ENCODE assay signal across 8 mouse cellular contexts in the genomic region with DNA sequence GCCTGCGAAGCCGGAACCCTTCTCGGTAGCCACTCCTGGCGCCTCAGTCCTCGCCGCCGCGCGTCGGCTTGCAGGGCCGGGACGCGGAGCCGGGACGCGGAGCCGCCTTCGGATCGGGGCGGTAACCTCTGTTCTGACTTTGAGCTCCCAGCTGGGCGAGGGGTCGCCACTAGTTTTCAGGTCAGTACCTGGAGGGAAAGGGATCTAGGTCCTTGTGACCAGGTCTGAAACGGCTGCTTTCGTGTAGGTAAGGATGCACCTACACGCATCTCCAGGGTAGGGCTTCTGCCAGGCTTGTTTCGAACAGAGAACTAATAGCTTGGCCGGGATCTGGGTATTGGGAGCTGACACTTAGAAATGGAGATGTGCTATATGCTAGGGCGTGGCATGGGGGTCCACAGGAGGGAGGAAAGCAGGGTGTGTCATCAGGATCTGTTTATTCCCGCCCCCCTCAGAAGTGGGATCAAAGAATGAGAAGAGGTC. TPM values are rescaled to one million over a fixed set of nuclear protein-coding genes. Genes with fewer than 3 reads are reported as not detected.
A peak's percentile ranks its signal among the peaks of the same experiment; 100 is the strongest.
DNase-seq lines count a peak whose midpoint lies in the region; ATAC-seq and TF ChIP-seq lines count a peak whose summit lies in the region.

No protein-coding gene starts in this region.

- no peaks in the 10 kb centered on the region for H3K27me3 ChIP-seq in lung, embryonic 16.5 days (ENCODE audit: control insufficient read depth, insufficient read depth, low read depth, low read length)
- H3K27me3 ChIP-seq in embryonic facial prominence, embryonic 12.5 days: no peaks in the 10 kb centered on the region
- H3K27me3 ChIP-seq in intestine, embryonic 15.5 days (replicated peaks): no peaks in the 10 kb centered on the region
- H3K27me3 ChIP-seq in midbrain, postnatal 0 days (ENCODE audit: insufficient read depth, low read length): no peaks in the 10 kb centered on the region

- peak overlapping the region; percentile 88 for H3K27ac ChIP-seq in lung, embryonic 16.5 days (ENCODE audit: low read length)
- H3K27ac ChIP-seq in embryonic facial prominence, embryonic 12.5 days: peak overlapping the region; percentile 75
- H3K27ac ChIP-seq in intestine, embryonic 15.5 days: peak overlapping the region; percentile 73
- H3K27ac ChIP-seq in midbrain, postnatal 0 days (ENCODE audit: low read depth, low read length): no peak overlapping the region

- peak overlapping the region; percentile 84 for H3K4me2 ChIP-seq in lung, embryonic 16.5 days (ENCODE audit: low read depth, low read length)
- peak overlapping the region; percentile 75 for H3K4me2 ChIP-seq in embryonic facial prominence, embryonic 12.5 days (replicated peaks)
- H3K4me2 ChIP-seq in intestine, embryonic 15.5 days (replicated peaks): peak overlapping the region; percentile 74
- peak overlapping the region; percentile 98 for H3K4me2 ChIP-seq in midbrain, postnatal 0 days (ENCODE audit: low read depth, low read length, poor library complexity, severe bottlenecking)

- no peaks in the 10 kb centered on the region for H3K9me3 ChIP-seq in lung, embryonic 16.5 days (ENCODE audit: control insufficient read depth, low read length)
- H3K9me3 ChIP-seq in embryonic facial prominence, embryonic 12.5 days: no peaks in the 10 kb centered on the region
- no peaks in the 10 kb centered on the region for H3K9me3 ChIP-seq in intestine, embryonic 15.5 days
- no peaks in the 10 kb centered on the region for H3K9me3 ChIP-seq in midbrain, postnatal 0 days (ENCODE audit: low read length)

- DNase-seq in lung, postnatal 25 days (ENCODE audit: low spot score): no peak
- peak; percentile 5 for DNase-seq in midbrain, postnatal 0 days (ENCODE audit: low spot score)
- DNase-seq in spleen, postnatal 10 days (ENCODE audit: low spot score in 2 of 2): no peak
- DNase-seq in adrenal gland, postnatal 36 days: no peak
- DNase-seq in c-Kit-positive CD71-positive TER-119-positive erythroid progenitor cells, embryonic 14.5 days (ENCODE audit: low spot score): no peak

- H3K4me3 ChIP-seq in lung, embryonic 16.5 days (ENCODE audit: low read length): peak overlapping the region; percentile 97
- peak overlapping the region; percentile 83 for H3K4me3 ChIP-seq in embryonic facial prominence, embryonic 12.5 days
- H3K4me3 ChIP-seq in intestine, embryonic 15.5 days (replicated peaks): peak overlapping the region; percentile 90
- peak overlapping the region; percentile 91 for H3K4me3 ChIP-seq in midbrain, postnatal 0 days (ENCODE audit: low read depth, low read length)

- WGBS in lung, embryonic 16.5 days: 0% methylated on average over 28 of the region's 29 CpGs
- WGBS in embryonic facial prominence, embryonic 12.5 days: under 1% methylated on average over 29 of the region's 29 CpGs
- under 1% methylated on average over 29 of the region's 29 CpGs for WGBS in intestine, embryonic 15.5 days
- WGBS in midbrain, postnatal 0 days: under 1% methylated on average over 29 of the region's 29 CpGs

- ATAC-seq in lung, embryonic 16.5 days (ENCODE audit: low read depth): peak; percentile 53
- ATAC-seq in embryonic facial prominence, embryonic 12.5 days (ENCODE audit: insufficient number of reproducible peaks, insufficient read depth, low FRiP score, low TSS enrichment): peak; percentile 66
- ATAC-seq in intestine, embryonic 15.5 days: peak; percentile 86; the same call in 1 of the 2 replicates
- ATAC-seq in midbrain, postnatal 0 days (ENCODE audit: low FRiP score): peak; percentile 38

- peaks cover 3% of the 10 kb centered on the region; the same call in 1 of the 2 replicates for H3K36me3 ChIP-seq in lung, embryonic 16.5 days (ENCODE audit: control insufficient read depth, insufficient read depth, low read length)
- no peaks in the 10 kb centered on the region for H3K36me3 ChIP-seq in embryonic facial prominence, embryonic 12.5 days
- 0 out of 2 replicates have a peak, but pooled peaks cover 4% of the 10 kb centered on the region for H3K36me3 ChIP-seq in intestine, embryonic 15.5 days
- H3K36me3 ChIP-seq in midbrain, postnatal 0 days (ENCODE audit: insufficient read depth, low read length): no peaks in the 10 kb centered on the region

- H3K4me1 ChIP-seq in lung, embryonic 16.5 days (replicated peaks; ENCODE audit: control insufficient read depth, insufficient read depth, low read length): peaks cover 11% of the 10 kb centered on the region
- peaks cover 14% of the 10 kb centered on the region for H3K4me1 ChIP-seq in embryonic facial prominence, embryonic 12.5 days
- peaks cover 12% of the 10 kb centered on the region; the same call in 1 of the 2 replicates for H3K4me1 ChIP-seq in intestine, embryonic 15.5 days (replicated peaks)
- no peaks in the 10 kb centered on the region for H3K4me1 ChIP-seq in midbrain, postnatal 0 days (ENCODE audit: insufficient read depth, low read length)

- TF ChIP-seq CTCF in midbrain, postnatal 0 days (IDR thresholded peaks at IDR 0.05): no peak

- peak overlapping the region; percentile 89 for H3K9ac ChIP-seq in lung, embryonic 16.5 days (ENCODE audit: low read length)
- H3K9ac ChIP-seq in embryonic facial prominence, embryonic 12.5 days: peak overlapping the region; percentile 67
- H3K9ac ChIP-seq in intestine, embryonic 15.5 days: peak overlapping the region; percentile 82
- H3K9ac ChIP-seq in midbrain, postnatal 0 days (replicated peaks; ENCODE audit: low read length, poor library complexity, severe bottlenecking): 0 out of 2 replicates have a peak overlapping the region, but pooled peaks have one; percentile 39

RNA-seq across cellular contexts. Expression of a gene that starts 0.4 kb away (rescaled TPM):
- 21.8 and 24.5 TPM in 2 replicates for polyA plus RNA-seq in lung, embryonic 16.5 days (2015; fragmentation: Nextera tagmentation; extraction: Ambion mirVana)
- polyA plus RNA-seq in embryonic facial prominence, embryonic 12.5 days (2016; fragmentation: Nextera tagmentation; extraction: Ambion mirVana): 22.4 and 24.2 TPM in 2 replicates
- polyA plus RNA-seq in intestine, embryonic 15.5 days (2015; fragmentation: Nextera tagmentation; extraction: Ambion mirVana): 12.1 and 16.0 TPM in 2 replicates
- 1.4 and 3.1 TPM in 2 replicates for total RNA-seq in midbrain, postnatal 0 days (2014; rRNA removed)
- polyA plus RNA-seq in midbrain, postnatal 0 days (2015; fragmentation: Nextera tagmentation; extraction: Ambion mirVana): 1.1 and 1.4 TPM in 2 replicates
- 1 to 10 TPM; 1.3 to 1.5 TPM for total RNA-seq in adrenal gland, postnatal 36 days (2021)

RNA-seq across cellular contexts. Expression of a gene that starts 22.6 kb away (rescaled TPM):
- 17.0 and 17.4 TPM in 2 replicates for polyA plus RNA-seq in lung, embryonic 16.5 days (2015; fragmentation: Nextera tagmentation; extraction: Ambion mirVana)
- 24.8 and 26.1 TPM in 2 replicates for polyA plus RNA-seq in embryonic facial prominence, embryonic 12.5 days (2016; fragmentation: Nextera tagmentation; extraction: Ambion mirVana)
- 10.0 and 10.4 TPM in 2 replicates for polyA plus RNA-seq in intestine, embryonic 15.5 days (2015; fragmentation: Nextera tagmentation; extraction: Ambion mirVana)
- total RNA-seq in midbrain, postnatal 0 days (2014; rRNA removed): 40.7 and 52.3 TPM in 2 replicates
- polyA plus RNA-seq in midbrain, postnatal 0 days (2015; fragmentation: Nextera tagmentation; extraction: Ambion mirVana): 29.3 and 29.8 TPM in 2 replicates
- 10 to 100 TPM in 1 of 2 experiments, 1 to 10 TPM in 1; 9.4 to 12.5 TPM for total RNA-seq in adrenal gland, postnatal 36 days (2021)

RNA-seq across cellular contexts. Expression of a gene that starts 33.6 kb away (rescaled TPM):
- 0.97 TPM in 2 replicates for polyA plus RNA-seq in lung, embryonic 16.5 days (2015; fragmentation: Nextera tagmentation; extraction: Ambion mirVana)
- polyA plus RNA-seq in embryonic facial prominence, embryonic 12.5 days (2016; fragmentation: Nextera tagmentation; extraction: Ambion mirVana): 0.10 and 0.13 TPM in 2 replicates
- 0.08 and 0.13 TPM in 2 replicates for polyA plus RNA-seq in intestine, embryonic 15.5 days (2015; fragmentation: Nextera tagmentation; extraction: Ambion mirVana)
- total RNA-seq in midbrain, postnatal 0 days (2014; rRNA removed): 0.38 and 0.60 TPM in 2 replicates
- polyA plus RNA-seq in midbrain, postnatal 0 days (2015; fragmentation: Nextera tagmentation; extraction: Ambion mirVana): 0.30 and 0.34 TPM in 2 replicates
- total RNA-seq in adrenal gland, postnatal 36 days (2021): 10 to 100 TPM; 26.6 to 47.2 TPM

Comparison
In these comparisons a context has a peak if more than half of its experiments do, and no peak if none do; other contexts are left out.
1. H3K9ac ChIP-seq: peak in every context shown above with its lines; median percentile 89 in lung, embryonic 16.5 days; 82 in intestine, embryonic 15.5 days; 67 in embryonic facial prominence, embryonic 12.5 days; 39 in midbrain, postnatal 0 days.